Mouse (Mus musculus): ENCODE data around the gene Ndufs1. TPM values are rescaled to one million over a fixed set of nuclear protein-coding genes. Genes with fewer than 3 reads are reported as not detected.
"Not testable (repeated sequence)": the region's sequence is repeated elsewhere in the genome, so short reads cannot be mapped to it uniquely, and the experiment has no call there.

The Ndufs1 gene
- total RNA-seq, 2 experiments from 2014 or later, result 846 to 857 TPM

- not testable (repeated sequence) for DNase-seq
- intact Hi-C loops (cut with DNase I), result loop anchor here (10.0 kb wide), 1 partner anchor 199 kb away; no protein-coding TSS in a partner anchor
Observed at GRCm38 (mm10) chr1:63185430-63185829, 8.8 kb upstream of the Ndufs1 start.

DNA sequence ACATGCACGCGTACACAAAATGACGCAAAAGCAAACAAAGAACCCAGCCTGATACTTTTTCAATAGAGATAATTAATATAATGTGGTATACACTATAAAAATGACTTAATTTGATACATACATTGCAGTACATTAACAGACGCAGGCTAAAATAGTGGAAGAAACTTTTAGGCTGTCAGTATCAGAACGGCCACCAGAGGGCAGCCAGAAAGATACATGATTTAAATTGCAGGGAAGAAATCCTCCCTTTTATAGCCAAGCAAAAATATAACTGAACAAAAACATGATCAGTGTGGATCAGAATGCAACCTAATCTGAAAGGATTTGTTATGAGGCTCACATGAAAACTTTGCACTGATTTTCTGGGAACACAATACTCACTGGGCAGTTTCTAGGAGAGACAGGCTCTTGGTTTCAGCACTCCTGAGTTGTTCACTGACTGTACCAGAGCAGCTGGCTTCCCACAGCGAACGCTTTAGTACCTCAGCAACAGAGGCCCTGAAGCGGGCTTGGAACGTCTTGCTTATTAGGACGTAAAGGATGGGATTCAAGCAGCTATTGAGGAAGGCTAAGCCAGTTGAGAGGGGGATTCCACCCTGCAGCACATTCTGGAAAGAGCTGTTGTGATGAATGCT lies 6.1 kb upstream of the Ndufs1 start:
- intact Hi-C loops (cut with DNase I), result loop anchor here (5.0 to 10.0 kb wide), 3 partner anchors 55 to 202 kb away; no protein-coding TSS in a partner anchor
- DNase-seq, result peak; percentile 54 to 67

DNA sequence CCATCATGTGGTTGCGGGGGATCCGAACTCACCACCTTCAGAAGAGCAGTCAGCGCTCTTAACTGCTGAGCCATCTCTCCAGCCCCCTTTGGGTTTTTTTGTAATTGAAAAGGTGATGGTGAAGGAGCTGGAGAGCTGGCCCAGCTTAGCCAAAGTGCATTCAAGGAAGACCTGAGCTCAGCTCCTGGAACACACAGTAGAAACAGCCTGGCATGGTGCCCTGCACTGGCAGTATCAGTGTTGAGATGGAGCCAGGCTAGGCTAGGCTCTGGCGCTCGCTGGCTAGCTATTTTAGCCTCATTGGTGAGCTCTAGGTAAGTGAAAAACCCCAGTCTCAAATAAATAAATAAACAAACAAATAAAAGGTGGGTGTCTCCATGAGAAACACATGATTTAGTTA lies 5.6 kb upstream of the Ndufs1 start:
- intact Hi-C loops (cut with DNase I), result loop anchor here (5.0 to 10.0 kb wide), 3 partner anchors 55 to 203 kb away; no protein-coding TSS in a partner anchor

DNA sequence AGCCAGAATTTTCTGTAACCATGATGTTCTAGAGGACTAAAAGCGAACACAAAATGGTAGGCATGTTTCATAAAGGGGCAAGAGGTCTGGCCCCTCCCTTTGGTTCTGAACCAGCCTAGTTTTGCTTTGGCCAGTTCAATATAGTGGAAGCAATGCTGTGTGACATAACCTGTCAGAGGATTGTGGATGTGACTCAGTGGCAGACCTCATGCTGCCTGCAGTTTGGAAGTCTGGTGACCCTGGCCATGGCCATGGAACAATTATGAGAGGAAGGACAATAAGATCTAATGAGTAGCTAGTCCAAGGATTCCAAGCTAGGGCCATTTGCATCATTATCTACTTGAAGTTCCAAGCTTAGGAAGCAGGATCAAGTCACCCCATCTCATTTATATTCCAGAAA lies 4.8 kb upstream of the Ndufs1 start:
- intact Hi-C loops (cut with DNase I), result loop anchor here (5.0 to 10.0 kb wide), 3 partner anchors 56 to 203 kb away; no protein-coding TSS in a partner anchor
- no peak for DNase-seq

More for the DNA sequence above, 5.6 kb upstream of the Ndufs1 start:
- peak; percentile 74 to 75 for DNase-seq

GRCm38 (mm10) chr1:63181019-63181418 lies 4.4 kb upstream of the Ndufs1 start:
- DNase-seq, result peak; percentile 88 to 93
- intact Hi-C loops (cut with DNase I), result loop anchor here (5.0 to 10.0 kb wide), 3 partner anchors 56 to 204 kb away; no protein-coding TSS in a partner anchor

DNA sequence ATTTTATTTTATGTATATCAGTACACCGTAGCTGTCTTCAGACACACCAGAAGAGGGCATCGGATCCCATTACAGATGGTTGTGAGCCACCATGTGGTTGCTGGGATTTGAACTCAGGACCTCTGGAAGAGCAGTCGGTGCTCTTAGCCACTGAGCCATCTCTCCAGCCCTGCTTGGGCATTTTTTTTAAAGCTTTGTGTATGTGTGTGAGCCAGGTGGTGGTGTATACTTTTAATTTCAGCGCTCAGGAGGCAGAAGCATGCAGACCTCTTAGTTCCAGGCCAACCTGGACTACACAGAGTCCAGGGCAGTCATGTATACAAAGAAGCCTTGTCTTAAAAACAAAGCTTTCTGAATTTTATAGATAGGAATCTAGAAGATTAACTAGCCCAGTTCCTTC lies 3.9 kb upstream of the Ndufs1 start:
- intact Hi-C loops (cut with DNase I), result loop anchor here (5.0 to 10.0 kb wide), 3 partner anchors 57 to 204 kb away; no protein-coding TSS in a partner anchor
- DNase-seq, result not testable (repeated sequence)

DNA sequence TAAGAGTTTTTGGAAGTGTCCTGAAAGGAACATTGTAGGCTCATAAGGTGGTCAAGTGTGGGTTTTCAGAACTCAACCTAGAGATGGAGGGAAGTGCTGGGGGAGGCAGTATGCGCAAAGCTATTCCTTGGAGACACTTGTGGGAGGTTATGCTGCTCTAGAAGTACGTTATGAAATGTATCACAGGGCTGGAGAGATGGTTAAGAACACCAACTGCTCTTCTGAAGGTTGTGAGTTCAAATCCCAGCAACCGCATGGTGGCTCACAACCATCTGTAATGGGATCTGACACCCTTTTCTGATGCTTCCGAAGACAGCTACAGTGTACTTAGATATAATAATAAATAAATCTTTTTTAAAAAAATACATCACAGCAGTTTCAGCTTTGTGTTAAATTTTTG lies 3.5 kb upstream of the Ndufs1 start:
- intact Hi-C loops (cut with DNase I), result loop anchor here (5.0 to 10.0 kb wide), 3 partner anchors 57 to 205 kb away; no protein-coding TSS in a partner anchor
- DNase-seq, result no peak

DNA sequence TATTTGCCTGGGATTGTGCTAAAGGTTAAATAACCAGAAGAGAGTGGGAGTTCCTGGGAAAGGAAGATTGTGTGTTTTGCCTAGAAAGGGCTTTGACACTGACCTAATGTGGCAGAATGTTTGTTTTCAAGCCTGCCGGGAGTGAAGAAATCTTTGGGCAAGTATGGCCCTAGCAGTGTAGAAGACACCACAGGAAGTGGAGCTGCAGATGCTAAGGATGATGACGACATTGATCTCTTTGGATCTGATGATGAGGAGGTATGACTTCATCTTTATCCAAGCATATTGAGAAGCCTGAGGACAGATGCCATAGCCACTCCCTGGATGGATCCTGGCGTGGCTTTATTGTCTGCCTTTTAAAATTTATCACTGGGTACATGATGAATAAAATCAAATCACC lies 1.7 kb upstream of the Ndufs1 start:
- DNase-seq, result no peak
- intact Hi-C loops (cut with DNase I), result no loop called here

DNA sequence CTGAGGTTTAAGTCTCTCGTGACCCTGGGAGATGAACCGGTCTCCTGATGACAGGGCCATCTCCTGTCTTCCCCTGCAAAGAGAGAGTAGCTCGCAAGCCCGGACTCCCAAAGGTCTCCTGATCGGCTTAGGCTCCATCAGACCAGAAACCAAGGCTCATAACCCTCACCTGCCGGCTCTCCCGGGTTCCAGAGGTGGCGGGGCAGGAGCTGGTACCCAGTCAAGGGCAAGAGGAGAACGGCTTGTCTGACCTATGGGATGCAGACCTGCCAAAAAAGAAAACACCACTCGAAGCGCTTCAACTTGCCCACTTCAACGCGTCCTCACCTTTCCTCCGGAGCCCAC lies 402 bp downstream of the Ndufs1 start:
- no peak for DNase-seq
- intact Hi-C loops (cut with DNase I), result no loop called here

GRCm38 (mm10) chr1:63175853-63176252 lies 780 bp downstream of the Ndufs1 start:
- intact Hi-C loops (cut with DNase I), result loop anchor here (2.0 kb wide), 1 partner anchor 61 kb away; the partner anchor contains the start of gene Ino80d
- DNase-seq, result peak in 1 of 2 experiments; percentile 14

DNA sequence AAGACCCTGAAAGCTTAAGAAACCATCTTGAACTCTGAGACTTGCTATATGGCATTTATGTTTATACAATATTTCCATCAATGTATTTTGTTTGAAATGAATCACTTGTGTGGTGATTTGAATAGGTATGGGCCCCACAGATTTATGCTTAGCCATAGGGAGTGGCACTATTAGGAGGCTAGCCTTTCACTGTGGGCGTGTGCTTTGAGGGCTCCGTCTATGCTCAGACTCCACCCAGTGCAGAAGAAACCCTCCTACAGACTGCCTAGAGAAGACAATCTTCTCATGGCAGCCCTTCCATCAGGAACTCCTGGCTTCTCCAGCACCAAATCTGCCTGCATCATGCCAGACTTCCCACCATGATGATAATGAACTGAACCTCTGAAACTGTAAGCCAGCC lies 8.0 kb downstream of the Ndufs1 start:
- no peak for DNase-seq
- intact Hi-C loops (cut with DNase I), result no loop called here

GRCm38 (mm10) chr1:63140231-63140630 lies 36.4 kb downstream of the Ndufs1 start:
- intact Hi-C loops (cut with DNase I), result no loop called here

DNA sequence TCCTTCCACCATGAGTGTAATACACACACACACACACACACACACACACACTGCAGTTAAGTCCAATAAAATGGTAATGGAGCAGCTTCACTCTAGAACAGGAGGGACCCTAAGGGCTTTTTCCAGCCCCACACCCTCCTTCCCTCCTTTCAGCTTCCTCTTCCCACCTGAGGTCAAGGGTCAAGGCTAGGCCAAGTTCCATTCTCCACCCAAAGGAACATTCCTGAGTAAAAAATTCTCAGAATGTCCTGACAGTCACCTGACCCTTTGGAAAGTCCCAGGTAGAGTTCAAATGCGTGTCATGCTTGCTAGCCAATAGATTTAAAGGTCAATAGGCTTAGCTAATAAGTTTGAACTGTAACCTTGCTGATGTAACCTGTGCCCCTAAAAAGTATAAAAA lies 38.0 kb downstream of the Ndufs1 start:
- intact Hi-C loops (cut with DNase I); DNase-seq: not testable (repeated sequence)

More at GRCm38 (mm10) chr1:63140231-63140630, 36.4 kb downstream of the Ndufs1 start:
- no peak for DNase-seq

GRCm38 (mm10) chr1:63137971-63138370 lies 38.7 kb downstream of the Ndufs1 start:
- intact Hi-C loops (cut with DNase I), result no loop called here

GRCm38 (mm10) chr1:63134530-63134929 lies 42.1 kb downstream of the Ndufs1 start:
- no peak for DNase-seq
- intact Hi-C loops (cut with DNase I), result no loop called here

More at GRCm38 (mm10) chr1:63137971-63138370, 38.7 kb downstream of the Ndufs1 start:
- DNase-seq, result no peak

GRCm38 (mm10) chr1:63131766-63132165 lies 44.9 kb downstream of the Ndufs1 start:
- DNase-seq, result no peak
- intact Hi-C loops (cut with DNase I), result no loop called here

DNA sequence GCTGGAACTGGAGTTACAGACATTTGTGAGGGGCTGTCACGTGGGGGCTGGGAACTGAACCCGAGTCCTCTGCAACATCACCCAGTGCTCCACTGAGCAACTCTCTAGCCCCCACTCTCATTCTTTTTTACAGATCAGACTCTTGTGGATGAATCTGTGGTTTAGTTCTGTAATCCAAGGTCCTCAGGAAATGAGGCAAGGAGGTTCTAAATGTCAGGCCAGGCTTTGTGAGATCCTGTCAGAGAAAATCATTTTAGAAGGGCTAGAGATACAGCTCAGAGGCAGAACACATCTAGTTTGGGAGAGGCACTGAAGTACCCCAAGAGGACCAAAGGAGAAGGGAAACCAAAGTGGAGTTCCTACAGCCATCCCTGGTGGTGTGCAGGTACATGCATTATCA lies 45.8 kb downstream of the Ndufs1 start:
- intact Hi-C loops (cut with DNase I), result no loop called here
- no peak for DNase-seq

- no peak for DNase-seq
- intact Hi-C loops (cut with DNase I), result no loop called here
Observed at GRCm38 (mm10) chr1:63129857-63130690, 46.6 kb downstream of the Ndufs1 start.

DNA sequence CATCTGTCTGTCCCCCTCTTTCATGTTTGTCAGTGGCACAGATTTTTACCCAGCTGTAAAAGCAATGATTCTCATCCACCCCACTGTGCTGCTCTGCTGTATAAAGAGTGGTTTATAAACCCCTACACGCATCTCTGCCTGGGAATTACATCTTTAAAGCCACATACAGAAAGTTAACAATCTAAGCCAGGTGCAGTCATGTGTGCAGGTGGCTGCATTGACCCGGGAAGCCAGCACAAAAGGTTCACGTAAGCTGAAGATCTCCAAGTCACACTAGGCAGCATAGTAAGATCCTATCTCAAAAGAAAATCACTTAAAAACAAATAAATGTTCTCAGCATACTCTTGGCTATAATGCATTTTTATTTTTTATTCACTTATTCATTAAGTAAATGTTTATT lies 47.4 kb downstream of the Ndufs1 start:
- DNase-seq, result no peak
- intact Hi-C loops (cut with DNase I), result no loop called here

GRCm38 (mm10) chr1:63126206-63126605 lies 50.4 kb downstream of the Ndufs1 start:
- no peak for DNase-seq
- intact Hi-C loops (cut with DNase I), result no loop called here

DNA sequence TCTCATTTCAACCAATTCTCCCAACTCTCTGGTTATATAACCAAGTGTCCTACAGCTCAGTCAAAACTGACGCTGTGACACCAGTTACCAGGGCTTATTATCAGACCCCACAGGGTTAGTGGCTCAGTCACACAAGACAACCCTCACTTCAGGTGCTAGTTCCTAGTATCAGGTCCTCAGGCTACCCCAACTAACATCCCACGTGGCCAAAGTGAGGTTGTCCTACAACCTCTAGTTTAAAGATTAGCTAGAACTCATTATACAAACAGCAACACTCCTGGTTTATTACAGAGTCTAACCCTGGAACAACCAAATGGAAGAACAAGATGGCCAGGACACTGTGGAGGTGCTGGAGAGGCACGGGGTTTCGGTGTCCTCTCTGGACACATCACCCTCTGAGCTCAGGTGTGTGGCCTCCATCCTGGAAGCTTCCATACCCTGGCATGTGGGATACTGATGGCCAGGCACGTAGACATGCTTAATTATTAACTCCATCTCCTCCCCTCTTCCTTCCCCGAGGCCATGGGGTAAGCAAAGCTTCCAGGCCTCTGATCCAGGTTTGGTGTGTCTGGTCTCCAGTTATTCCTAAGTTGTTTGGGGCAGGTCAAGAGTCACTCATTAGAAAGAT lies 52.7 kb downstream of the Ndufs1 start:
- DNase-seq, result no peak
- intact Hi-C loops (cut with DNase I), result no loop called here
